Mouse (Mus musculus): Measurements from ENCODE around the gene Uqcc1.
"Not testable (repeated sequence)": the region's sequence is repeated elsewhere in the genome, so short reads cannot be mapped to it uniquely, and the experiment has no call there.

Uqcc1 gene

DNA sequence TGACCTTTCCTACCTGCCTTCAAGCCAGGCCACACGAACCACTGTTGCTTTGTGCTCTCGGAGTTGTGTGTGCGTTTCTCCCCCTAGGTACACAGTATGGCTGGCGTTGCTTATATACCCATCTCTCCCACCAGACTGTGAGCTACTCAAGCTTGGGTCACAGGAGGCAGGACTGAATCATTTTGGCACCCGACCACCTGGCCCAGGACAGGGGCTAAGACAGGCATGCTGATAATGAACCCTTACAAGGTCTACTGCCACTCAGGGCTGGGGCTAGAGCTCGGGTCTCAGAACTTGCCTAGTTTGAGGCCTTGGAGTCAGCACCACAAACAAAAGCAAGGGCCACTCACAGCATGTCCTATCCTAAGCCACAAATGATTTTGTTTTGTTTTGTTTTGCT is 68.5 kb downstream of the Uqcc1 start:
- DNase-seq (ENCODE audit: low spot score in 2 of 2), result no peak

GRCm38 (mm10) chr2:155860102-155860501 is 70.0 kb downstream of the Uqcc1 start:
- DNase-seq (ENCODE audit: low spot score in 2 of 2), result no peak

DNA sequence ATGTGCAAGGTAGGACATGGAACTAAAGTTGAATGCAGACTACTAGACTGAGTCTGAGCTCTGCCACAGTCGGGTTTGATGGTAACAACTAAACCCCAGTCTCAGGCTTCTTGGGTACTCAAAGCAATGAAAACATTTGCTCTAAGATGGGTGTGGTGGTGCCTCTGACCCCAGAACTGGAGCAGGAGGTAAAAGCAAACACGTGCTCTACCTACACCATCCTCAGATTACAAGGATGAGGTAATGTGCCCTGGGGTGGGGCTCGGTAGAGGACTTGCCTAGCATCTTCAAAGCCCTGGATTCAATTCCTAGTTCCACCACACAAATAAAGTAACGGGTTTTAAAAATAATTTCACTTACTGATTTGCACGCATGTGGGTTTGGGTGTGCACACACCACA is 77.6 kb downstream of the Uqcc1 start:
- no peak for DNase-seq (ENCODE audit: low spot score in 2 of 2)

GRCm38 (mm10) chr2:155850120-155850519 is 80.0 kb downstream of the Uqcc1 start:
- DNase-seq (ENCODE audit: low spot score in 2 of 2), result no peak

DNA sequence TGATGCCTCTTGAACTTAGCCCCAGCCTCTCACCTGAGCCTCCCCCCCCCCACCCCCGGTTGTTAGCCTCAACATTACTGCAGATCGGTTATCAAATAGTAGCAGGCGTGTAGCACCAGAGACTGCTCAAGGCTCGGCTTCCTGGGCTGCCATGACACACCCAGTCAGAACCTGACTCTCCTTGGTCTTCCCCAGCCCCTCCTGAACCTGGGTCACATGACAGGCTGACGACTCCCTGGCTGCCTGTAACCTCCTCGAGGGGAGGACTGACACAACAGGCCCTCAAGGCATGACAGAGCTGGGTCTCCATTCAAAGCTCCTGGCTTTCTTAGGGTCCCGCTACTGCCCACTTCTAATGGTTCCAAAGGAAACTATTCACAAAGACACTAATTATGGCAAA is 80.6 kb downstream of the Uqcc1 start:
- DNase-seq (ENCODE audit: low spot score in 2 of 2), result no peak

GRCm38 (mm10) chr2:155848291-155848690 is 81.8 kb downstream of the Uqcc1 start:
- peak; percentile 70 to 75 for DNase-seq (ENCODE audit: low spot score in 2 of 2)

DNA sequence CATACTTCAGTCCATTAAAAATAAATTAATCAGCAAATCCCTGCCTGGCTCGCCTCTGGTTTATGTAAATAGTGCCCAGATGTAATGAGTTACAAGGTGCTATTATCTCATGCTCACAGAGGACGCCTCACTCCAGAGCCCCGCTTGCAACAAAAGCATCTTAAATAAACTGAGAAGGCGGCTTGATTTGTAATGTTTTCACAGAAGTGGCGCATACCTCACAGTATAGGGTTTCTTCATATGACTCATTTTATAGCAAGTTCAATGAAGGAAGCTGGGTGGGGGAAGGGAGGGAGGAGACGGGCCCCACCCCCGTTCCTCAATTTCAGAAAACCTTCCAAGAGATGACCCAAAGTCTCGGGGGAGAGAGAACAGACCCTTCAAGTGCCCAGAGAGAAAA is 83.2 kb downstream of the Uqcc1 start:
- DNase-seq (ENCODE audit: low spot score in 2 of 2), result no peak

DNA sequence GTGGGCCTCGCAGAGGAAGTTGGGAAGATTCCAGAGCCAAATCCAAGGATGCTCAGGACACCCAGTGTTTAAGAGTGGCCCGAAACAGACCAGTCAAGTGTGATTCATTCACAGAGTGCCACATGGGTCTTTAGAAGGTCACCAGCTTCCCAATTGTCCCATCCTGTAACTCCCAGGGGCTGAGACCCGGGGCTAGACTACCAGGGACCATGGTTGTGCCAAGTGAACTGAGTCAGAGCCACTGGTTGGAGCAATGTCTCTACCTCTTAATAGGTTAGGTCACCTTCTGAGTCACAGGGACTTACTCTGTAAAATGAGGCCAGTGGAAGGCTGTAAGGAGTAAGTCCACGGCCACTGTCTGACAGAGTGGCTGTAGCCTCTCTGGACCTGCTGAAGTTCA is 91.1 kb downstream of the Uqcc1 start:
- no peak for DNase-seq (ENCODE audit: low spot score in 2 of 2)

GRCm38 (mm10) chr2:155837961-155838360 is 92.1 kb downstream of the Uqcc1 start:
- no peak for DNase-seq (ENCODE audit: low spot score in 2 of 2)

DNA sequence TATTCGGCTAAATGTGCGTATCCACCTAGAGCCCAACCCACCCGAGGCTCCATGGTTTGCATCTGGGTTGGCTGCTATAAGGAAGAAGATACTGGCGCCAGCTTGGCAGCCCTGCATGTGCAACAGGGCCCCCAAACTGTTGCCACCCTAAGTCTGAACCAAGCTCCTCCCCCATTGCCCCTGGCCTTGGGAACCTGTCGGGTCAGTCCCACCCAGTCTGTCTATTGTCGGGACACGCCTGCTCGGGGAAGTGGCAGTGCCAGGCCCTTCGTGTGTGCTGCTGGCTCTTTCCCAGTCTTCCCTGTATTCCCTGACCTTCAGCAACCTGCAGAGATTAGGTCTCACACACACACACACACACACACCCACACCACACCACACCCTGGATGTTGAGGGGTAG is 95.4 kb downstream of the Uqcc1 start, which contains the start of gene Fam83c:
Gene Fam83c, minus strand, starts transcription at position 123 of the 400 bp plus-strand sequence.
- peak; percentile 28 to 61 for DNase-seq (ENCODE audit: low spot score in 2 of 2)

- DNase-seq (ENCODE audit: low spot score in 2 of 2), result not testable (repeated sequence)
Measured at GRCm38 (mm10) chr2:155832087-155832486, 98.0 kb downstream of the Uqcc1 start.

GRCm38 (mm10) chr2:155831302-155831701 is 98.8 kb downstream of the Uqcc1 start:
- no peak for DNase-seq (ENCODE audit: low spot score in 2 of 2)

- DNase-seq (ENCODE audit: low spot score in 2 of 2), result peak; percentile 38 to 67
Measured at GRCm38 (mm10) chr2:155830841-155831240, 99.3 kb downstream of the Uqcc1 start.

DNA sequence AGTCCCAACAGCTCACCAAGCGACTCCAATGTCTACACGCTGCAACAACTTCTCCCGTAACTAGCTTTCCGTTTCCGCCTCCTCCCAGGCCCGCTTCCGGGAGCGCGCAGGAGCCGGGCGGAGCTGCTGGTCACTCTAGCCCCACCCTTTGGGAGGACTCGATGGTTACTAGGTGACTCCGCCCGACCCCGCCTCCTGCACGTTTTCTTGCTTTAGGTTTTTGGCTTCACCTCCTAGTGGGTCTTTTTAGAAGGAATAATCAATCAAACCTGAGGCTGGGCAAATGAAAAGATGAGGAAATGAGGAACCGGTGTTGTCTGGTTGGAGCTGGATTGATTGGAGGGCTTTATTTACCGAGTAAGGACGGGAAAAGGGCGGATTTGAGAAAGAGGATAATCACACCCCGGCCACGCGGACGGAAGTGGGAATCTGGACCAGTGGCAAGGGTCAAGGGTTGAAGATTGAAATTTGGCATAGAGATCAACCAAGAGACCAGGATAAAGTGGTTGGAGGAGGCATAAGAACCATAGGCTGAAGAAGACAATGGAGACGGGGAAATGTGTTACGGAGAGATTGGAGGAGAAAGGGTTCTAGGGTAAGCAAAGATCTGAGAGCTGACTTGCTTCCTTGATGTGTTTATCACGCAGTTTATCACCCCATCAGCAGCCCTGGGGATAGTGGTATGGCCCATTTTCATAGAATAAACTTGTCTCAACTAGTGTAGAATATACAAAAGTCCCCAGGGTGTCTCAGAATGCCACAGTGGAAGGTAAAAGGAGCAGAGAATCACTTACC is 103.3 kb downstream of the Uqcc1 start, which contains the start of gene Eif6:
Gene Eif6, minus strand, starts transcription at position 296 of the 795 bp plus-strand sequence.
- peak; percentile 77 to 89 for DNase-seq (ENCODE audit: low spot score in 2 of 2)

GRCm38 (mm10) chr2:155825904-155826629 is 104.0 kb downstream of the Uqcc1 start:
- peak in 1 of 2 experiments; percentile 23 for DNase-seq (ENCODE audit: low spot score in 2 of 2)

GRCm38 (mm10) chr2:155823722-155824121 is 106.4 kb downstream of the Uqcc1 start:
- no peak for DNase-seq (ENCODE audit: low spot score in 2 of 2)

- DNase-seq (ENCODE audit: low spot score in 2 of 2), result no peak
Measured at GRCm38 (mm10) chr2:155820779-155821178, 109.3 kb downstream of the Uqcc1 start.

- DNase-seq (ENCODE audit: low spot score in 2 of 2), result peak; percentile 40 to 60
Measured at GRCm38 (mm10) chr2:155819449-155820251, 110.5 kb downstream of the Uqcc1 start.

GRCm38 (mm10) chr2:155819392-155819448 is 110.9 kb downstream of the Uqcc1 start, which contains the start of gene BC029722:
Gene BC029722, minus strand, starts transcription at chr2:155819426.
- no peak for DNase-seq (ENCODE audit: low spot score in 2 of 2)

- peak; percentile 94 to 96 for DNase-seq (ENCODE audit: low spot score in 2 of 2)
Measured at GRCm38 (mm10) chr2:155818596-155819391, 111.3 kb downstream of the Uqcc1 start.

All from urinary bladder, postnatal 36 days (tissue).